Mouse (Mus musculus) olfactory bulb, adult 2 months (tissue): Measurements from ENCODE around the gene Lypd4. TPM values are rescaled to one million over a fixed set of nuclear protein-coding genes. Genes with fewer than 3 reads are reported as not detected.
"Not testable (repeated sequence)": the region's sequence is repeated elsewhere in the genome, so short reads cannot be mapped to it uniquely, and the experiment has no call there.

Experiments
- H3K27ac ChIP-seq: fragments of 200-500 bp; 2 replicates; pipeline ENCODE4 v1.5.1; 2012; ENCODE audit warnings: low read depth, low read length; ENCODE audit not compliant: insufficient read depth
- H3K4me1 ChIP-seq: fragments of 200-500 bp; 2 replicates; pipeline ENCODE4 v1.6.1; 2012; ENCODE audit warnings: low read length; ENCODE audit not compliant: control insufficient read depth, insufficient read depth
- H3K4me3 ChIP-seq: fragments of 200-500 bp; 2 replicates; pipeline ENCODE4 v1.5.1; 2012; ENCODE audit warnings: mild to moderate bottlenecking, low read depth, low read length, moderate library complexity; ENCODE audit not compliant: insufficient read depth
- CTCF ChIP-seq: fragments of 200-500 bp; IDR thresholded peaks from 2 replicates; pipeline ENCODE4 v1.5.1; 2012; ENCODE audit warnings: low read depth, mild to moderate bottlenecking, low read length, moderate library complexity; ENCODE audit not compliant: insufficient read depth
- POLR2A ChIP-seq: fragments of 200-500 bp; IDR thresholded peaks from 2 replicates; pipeline ENCODE4 v1.6.1; 2012; ENCODE audit warnings: mild to moderate bottlenecking, low read depth, low read length, moderate library complexity; ENCODE audit not compliant: insufficient read depth
- WGBS: fragments of 180-500 bp; shearing (Covaris S2); methylation state at CpG from one replicate; pipeline ENCODE4 v1.1.7; 2018; 5-methylcytosine and 5-hydroxymethylcytosine counted together
- polyA plus RNA-seq: library from polyadenylated mRNA; stranded (reverse); fragments of >200 nt; gene quantifications from 2 replicates; pipeline ENCODE4 v1.2.4, GENCODE M21; 2012; ENCODE audit warnings: low replicate concordance; ENCODE audit not compliant: missing spikeins, insufficient read depth, insufficient read length

Lypd4 gene
- polyA plus RNA-seq, 1 experiment = not detected

DNA sequence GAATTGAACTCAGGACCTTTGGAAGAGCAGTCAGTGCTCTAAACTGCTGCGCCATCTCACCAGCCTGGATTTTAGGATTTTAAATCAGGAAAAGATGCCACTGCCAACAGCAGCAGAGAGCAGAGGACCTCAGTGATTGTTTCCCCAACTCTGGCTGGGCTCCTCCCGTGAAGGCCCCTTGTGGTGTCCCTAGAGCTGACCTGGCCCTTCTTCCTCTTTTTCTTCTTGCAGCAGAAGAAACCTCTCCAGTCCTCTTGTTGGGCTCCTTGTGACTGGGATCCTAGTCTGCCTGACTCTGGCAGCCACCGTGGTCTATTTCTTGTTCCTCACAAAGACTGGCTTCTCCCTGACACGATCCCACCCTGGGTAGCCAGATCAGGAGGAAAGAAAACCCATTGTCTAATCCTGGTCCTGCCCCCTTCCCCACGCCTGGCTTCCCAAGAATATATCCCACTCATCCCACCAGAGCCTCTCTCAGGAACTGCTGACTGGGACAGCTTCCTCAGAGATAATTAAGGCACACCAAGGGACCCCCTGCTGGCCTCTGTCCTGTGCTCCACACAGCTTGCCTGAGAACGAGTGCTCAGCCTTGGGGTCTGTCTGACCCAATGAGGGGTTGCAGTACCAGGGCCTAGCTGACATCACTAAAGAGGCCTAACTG is 13.2 kb downstream of the Lypd4 start:
- 51% methylated on average over 6 of the region's 6 CpGs for WGBS
- Histone ChIP-seq H3K4me1 (no peaks in the 10 kb centered on the region), H3K27ac (no peak overlapping the region), H3K4me3 (no peak overlapping the region)
- TF ChIP-seq POLR2A (no peak), CTCF (no peak)

DNA sequence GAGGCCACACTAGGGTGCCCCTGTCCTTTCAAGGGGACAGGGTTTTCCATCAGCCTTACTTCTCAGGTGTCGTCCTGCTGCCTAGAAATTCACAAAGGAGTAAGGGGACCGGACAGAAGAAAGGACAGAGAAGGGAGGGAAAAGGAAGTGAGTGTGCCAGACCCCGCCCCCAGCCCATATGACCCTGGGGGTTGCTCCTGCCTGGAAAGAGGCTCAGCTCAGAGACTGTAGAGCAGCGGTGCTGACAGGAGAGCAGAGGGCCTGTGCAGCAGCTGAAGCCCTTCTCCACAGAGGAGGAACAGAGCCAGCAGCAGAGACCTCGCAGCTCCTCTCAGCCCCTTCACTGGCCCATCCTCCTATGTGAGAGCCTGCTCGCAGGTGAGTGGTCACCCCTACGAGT is 16.0 kb downstream of the Lypd4 start:
- TF ChIP-seq POLR2A (no peak), CTCF (no peak)
- WGBS = 65% methylated on average over 7 of the region's 7 CpGs
- Histone ChIP-seq H3K27ac (no peak overlapping the region), H3K4me1 (peaks cover 6% of the 10 kb centered on the region), H3K4me3 (no peak overlapping the region)

DNA sequence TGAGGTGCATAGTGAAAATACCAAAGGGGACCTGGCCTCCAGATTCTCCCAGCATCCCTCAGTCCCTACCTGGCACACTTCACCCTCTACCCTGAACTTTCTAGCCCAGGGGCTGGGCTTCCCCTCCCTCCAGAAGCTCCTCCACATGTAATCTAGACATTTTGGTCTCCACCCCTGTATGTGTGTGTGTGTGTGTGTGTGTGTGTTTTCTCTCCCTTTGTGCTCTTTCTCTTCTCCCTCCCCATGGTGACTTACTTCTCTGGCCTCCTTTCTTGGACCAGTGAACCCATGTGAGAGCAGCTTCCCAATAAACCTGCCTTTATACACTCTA is 16.5 kb downstream of the Lypd4 start:
- Histone ChIP-seq H3K4me1 (peaks cover 6% of the 10 kb centered on the region), H3K4me3 (no peak overlapping the region), H3K27ac (no peak overlapping the region)
- no peak for TF ChIP-seq CTCF
- no peak for TF ChIP-seq POLR2A

DNA sequence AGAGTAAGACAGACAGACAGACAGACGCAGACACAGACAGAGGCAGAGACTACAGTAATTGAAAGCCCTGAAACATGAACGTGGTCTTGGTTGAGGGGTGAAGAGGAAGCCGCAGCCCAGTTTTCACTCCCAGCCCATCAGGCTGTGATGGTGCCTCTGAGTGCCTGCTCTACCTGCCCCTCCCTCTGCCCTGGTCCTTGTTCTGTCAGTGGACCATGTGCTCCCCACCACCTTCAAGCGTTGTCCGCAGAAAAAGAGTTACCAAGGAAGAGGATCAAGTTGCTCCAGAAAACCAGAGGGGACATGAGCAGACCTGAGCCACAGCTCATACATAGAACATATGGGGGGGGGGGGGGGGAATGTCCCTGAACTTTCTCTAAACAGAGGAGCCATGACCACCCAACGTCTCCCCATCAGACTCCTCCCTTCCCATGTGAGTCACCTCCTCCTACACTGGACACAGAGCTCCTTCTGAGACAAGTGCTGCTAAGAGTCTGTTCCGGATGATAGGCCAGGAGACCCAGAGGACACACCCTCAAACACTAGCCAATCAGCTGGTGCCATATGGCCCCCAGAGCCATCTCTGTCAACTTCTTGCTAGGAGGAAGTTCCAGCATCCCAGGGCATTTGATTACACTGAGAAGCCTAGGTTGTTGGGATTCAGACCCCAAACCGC is 17.0 kb downstream of the Lypd4 start:
- Histone ChIP-seq H3K4me1 (peaks cover 6% of the 10 kb centered on the region), H3K4me3 (no peak overlapping the region), H3K27ac (no peak overlapping the region)
- TF ChIP-seq CTCF = no peak
- no peak for TF ChIP-seq POLR2A
- 80% methylated on average over 8 of the region's 8 CpGs for WGBS

DNA sequence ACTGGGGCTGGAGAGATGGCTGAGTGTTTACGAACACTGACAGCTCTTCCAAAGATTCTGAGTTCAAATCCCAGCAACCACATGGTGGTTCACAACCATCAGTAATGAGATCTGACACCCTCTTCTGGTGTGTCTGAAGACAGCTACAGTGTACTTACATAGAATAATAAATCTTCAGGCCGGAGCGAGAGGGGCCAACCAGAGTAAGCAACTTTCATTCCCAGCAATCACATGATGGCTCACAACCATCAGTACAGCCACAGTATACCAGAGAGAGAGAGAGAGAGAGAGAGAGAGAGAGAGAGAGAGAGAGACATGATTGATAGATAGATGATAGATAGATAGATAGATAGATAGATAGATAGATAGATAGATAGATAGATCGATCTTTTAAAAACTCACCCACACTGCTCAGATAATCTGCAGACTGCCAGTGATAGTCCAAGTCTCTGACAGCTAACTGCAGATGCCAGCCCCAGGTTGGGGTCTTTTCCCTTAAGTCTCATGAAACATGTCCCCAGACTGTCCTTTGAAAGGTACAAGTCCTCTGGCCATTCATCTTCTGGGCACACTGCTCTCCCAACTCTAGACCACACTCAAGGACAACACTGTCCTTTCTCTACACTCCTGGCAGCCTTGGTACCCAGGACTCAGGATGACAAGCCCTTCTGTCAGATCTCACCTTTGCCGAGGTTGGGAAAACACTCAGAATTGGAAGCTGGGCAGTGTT is 18.0 kb downstream of the Lypd4 start:
- Histone ChIP-seq H3K4me3 (no peak overlapping the region), H3K4me1 (peaks cover 6% of the 10 kb centered on the region), H3K27ac (no peak overlapping the region)
- WGBS = 87% methylated on average over 5 of the region's 5 CpGs
- TF ChIP-seq CTCF (no peak), POLR2A (no peak)

DNA sequence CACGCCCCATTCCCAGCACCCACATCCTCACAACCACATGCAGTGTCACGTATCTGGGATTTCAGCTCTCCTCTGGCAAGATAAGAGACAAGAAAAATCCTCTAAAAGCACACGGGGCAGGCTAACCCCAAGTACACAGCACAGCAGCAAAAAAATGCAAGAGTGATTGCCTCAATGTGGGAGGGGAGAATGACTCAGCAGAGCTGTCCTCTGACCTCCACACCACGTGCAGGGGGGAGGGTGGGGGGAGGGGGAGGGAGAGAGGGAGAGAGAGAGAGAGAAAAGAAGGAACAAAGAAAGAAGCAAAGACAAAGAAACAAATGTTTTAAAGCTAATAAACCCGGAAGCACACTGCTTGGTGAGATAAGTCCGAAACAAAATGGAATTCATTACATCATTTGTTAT is 18.8 kb downstream of the Lypd4 start:
- Histone ChIP-seq H3K4me3 (no peak overlapping the region), H3K4me1 (peaks cover 6% of the 10 kb centered on the region), H3K27ac (0 out of 2 replicates have a peak overlapping the region, but pooled peaks have one; percentile 27)
- WGBS = 33% methylated on average over 6 of the region's 6 CpGs
- no peak for TF ChIP-seq CTCF
- no peak for TF ChIP-seq POLR2A

DNA sequence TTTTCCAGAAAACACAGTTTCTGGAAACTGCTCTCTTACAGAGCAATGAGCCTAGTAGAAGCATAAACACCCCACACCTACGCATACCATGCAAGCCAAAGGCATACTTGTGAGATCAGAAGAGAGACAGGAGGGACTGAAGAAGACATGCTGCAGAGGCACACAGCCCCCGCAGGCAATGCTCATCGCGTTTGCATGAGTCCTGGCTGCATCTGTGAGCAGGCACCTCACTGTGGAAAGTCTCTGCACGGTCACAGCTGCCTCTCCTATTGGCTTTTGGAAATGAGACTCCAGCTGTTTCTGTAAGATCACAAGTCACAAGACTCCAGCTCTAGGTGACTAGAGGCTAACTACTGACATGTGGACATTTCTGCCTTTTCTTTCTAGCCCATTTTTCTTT is 19.6 kb downstream of the Lypd4 start:
- 15% methylated on average over 5 of the region's 5 CpGs for WGBS
- 0 out of 2 replicates have a peak overlapping the region, but pooled peaks have one; percentile 77 for H3K27ac ChIP-seq
- peaks cover 6% of the 10 kb centered on the region for H3K4me1 ChIP-seq
- no peak for TF ChIP-seq CTCF
- TF ChIP-seq POLR2A = no peak
- no peak overlapping the region for H3K4me3 ChIP-seq

DNA sequence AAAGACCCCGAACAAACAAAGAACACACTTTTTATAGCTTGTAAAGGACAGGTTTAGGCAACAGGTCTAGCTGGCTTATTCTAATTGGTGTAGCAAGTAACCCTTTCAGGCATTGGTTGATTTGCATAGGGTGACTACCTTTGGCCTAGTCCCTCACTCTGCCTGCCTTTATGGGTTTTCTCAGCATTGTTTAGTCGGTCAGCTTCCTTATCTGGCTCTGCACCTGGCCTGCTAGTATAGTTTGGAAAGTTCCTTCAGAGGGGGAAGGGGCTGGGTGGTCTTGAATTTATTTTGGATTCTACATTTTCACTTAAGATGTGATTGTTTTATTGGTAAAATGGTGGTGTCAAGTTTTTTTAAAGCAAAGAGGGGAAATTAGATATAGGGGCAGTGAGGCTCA is 23.2 kb downstream of the Lypd4 start:
- H3K4me1 ChIP-seq, H3K27ac ChIP-seq, H3K4me3 ChIP-seq: not testable (repeated sequence)
- WGBS = 35% methylated on average over 2 of the region's 2 CpGs

DNA sequence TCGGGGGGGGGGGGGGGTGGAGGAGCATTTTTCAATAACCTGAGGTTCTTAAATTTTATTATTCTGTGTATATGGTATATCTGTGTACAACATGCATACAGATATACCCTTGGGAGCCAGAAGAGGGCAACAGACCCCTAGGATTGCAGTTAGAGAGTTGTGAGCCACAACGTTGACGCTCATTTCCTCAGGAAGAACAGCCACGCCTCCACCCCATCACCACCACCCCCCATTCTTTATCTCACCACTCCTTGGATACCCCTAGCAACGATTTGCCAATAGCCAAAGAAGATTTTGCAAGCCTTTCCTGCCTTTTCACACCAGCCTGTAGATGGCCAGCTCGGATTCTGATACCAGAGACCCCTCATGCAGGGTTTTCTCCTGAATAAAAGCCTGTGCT is 24.0 kb downstream of the Lypd4 start:
- WGBS = 5% methylated on average over 6 of the region's 6 CpGs
- TF ChIP-seq CTCF (no peak), POLR2A (no peak)
- Histone ChIP-seq H3K4me1 (peaks cover 3% of the 10 kb centered on the region), H3K27ac (no peak overlapping the region), H3K4me3 (no peak overlapping the region)
